Mouse (Mus musculus): ENCODE data around the gene Zbtb17.

DNA sequence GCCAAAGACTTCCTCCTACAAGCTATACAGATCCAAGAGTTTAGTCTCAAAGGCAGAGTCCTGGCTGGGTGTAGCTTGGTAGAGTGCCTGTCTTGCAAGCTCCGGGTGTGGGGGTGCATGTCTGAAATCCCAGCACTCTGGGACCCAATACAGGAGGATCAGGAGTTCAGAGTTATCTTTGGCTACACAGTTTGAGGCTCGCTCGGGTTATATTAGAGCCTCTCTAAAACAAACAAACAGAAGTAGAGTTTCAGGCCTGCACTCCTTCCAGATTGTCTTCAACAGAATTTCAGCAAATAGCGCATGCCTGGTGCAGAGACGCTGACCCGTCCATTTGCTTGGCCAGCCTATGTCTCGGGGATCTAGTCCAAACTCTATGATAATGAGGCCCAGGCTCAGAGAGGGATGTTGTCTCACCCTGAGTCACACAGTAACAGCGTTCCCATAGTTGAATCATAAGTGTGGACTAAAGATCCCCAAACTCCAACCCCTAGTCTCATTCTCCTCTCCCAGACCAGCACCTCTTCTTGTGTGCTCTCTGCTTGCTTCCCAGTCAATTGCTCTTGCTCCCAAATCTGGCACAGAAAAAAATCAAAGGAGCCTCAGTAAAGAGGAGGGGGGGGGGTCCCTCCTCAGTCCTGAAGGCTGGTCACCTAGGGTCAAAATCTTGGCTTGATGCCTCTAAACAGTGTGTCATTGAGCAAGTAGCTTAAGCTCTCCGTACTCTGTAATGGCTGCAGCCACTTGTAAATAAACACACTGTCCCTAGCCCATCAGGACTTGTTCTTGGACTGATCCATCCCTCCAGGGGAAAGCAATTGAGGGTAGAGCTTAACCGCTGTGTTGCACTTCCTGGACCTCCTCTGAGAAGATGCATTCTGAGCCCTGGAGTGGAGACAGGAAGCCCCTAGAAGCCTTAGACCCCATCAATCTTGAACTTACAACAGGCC is 17.4 kb upstream of the Zbtb17 start:
- no peak for TF ChIP-seq EP300 (optimal IDR thresholded peaks at IDR 0.05)
- TF ChIP-seq CTCF (IDR thresholded peaks at IDR 0.05; ENCODE audit: low read depth) = no peak

Data from stomach, postnatal 0 days (tissue).